Mouse (Mus musculus): ENCODE results near the gene Dapk1.
"Not testable (repeated sequence)": the region's sequence is repeated elsewhere in the genome, so short reads cannot be mapped to it uniquely, and the experiment has no call there.

The Dapk1 gene

GRCm38 (mm10) chr13:60601436-60602415, at the start of gene Dapk1:
Dapk1 (plus strand) TSS chr13:60601947.
- DNase-seq (ENCODE audit: low read depth) = peak; percentile 48

- no peak for DNase-seq (ENCODE audit: low read depth)
These were observed 48.4 kb upstream of the Dapk1 start for GRCm38 (mm10) chr13:60553326-60553725.

GRCm38 (mm10) chr13:60556476-60556875, 45.3 kb upstream of the Dapk1 start:
- no peak for DNase-seq (ENCODE audit: low read depth)

- no peak for DNase-seq (ENCODE audit: low read depth)
These were observed 44.8 kb upstream of the Dapk1 start for GRCm38 (mm10) chr13:60556911-60557310.

GRCm38 (mm10) chr13:60564303-60564702, 37.4 kb upstream of the Dapk1 start:
- no peak for DNase-seq (ENCODE audit: low read depth)

- DNase-seq (ENCODE audit: low read depth) = no peak
These were observed 32.7 kb upstream of the Dapk1 start for GRCm38 (mm10) chr13:60568934-60569548.

GRCm38 (mm10) chr13:60569549-60569941, 32.2 kb upstream of the Dapk1 start:
- DNase-seq (ENCODE audit: low read depth) = no peak

- no peak for DNase-seq (ENCODE audit: low read depth)
These were observed 28.2 kb upstream of the Dapk1 start for GRCm38 (mm10) chr13:60573541-60573940.

GRCm38 (mm10) chr13:60573971-60574370, 27.8 kb upstream of the Dapk1 start:
- no peak for DNase-seq (ENCODE audit: low read depth)

GRCm38 (mm10) chr13:60578541-60578940, 23.2 kb upstream of the Dapk1 start:
- DNase-seq (ENCODE audit: low read depth) = no peak

GRCm38 (mm10) chr13:60594866-60595265, 6.9 kb upstream of the Dapk1 start:
- DNase-seq (ENCODE audit: low read depth) = no peak

GRCm38 (mm10) chr13:60595519-60595918, 6.2 kb upstream of the Dapk1 start:
- DNase-seq (ENCODE audit: low read depth) = no peak

GRCm38 (mm10) chr13:60602416-60603251, 887 bp downstream of the Dapk1 start:
- peak; percentile 20 for DNase-seq (ENCODE audit: low read depth)

- DNase-seq (ENCODE audit: low read depth) = no peak
These were observed 1.5 kb downstream of the Dapk1 start for GRCm38 (mm10) chr13:60603252-60603562.

GRCm38 (mm10) chr13:60607411-60607810, 5.7 kb downstream of the Dapk1 start:
- no peak for DNase-seq (ENCODE audit: low read depth)

- DNase-seq (ENCODE audit: low read depth) = no peak
These were observed 6.8 kb downstream of the Dapk1 start for GRCm38 (mm10) chr13:60608411-60609046.

- no peak for DNase-seq (ENCODE audit: low read depth)
These were observed 7.5 kb downstream of the Dapk1 start for GRCm38 (mm10) chr13:60609234-60609633.

- DNase-seq (ENCODE audit: low read depth) = no peak
These were observed 8.8 kb downstream of the Dapk1 start for GRCm38 (mm10) chr13:60610558-60610957.

GRCm38 (mm10) chr13:60610971-60611370, 9.2 kb downstream of the Dapk1 start:
- not testable (repeated sequence) for DNase-seq (ENCODE audit: low read depth)

GRCm38 (mm10) chr13:60612160-60612559, 10.4 kb downstream of the Dapk1 start:
- peak; percentile 12 for DNase-seq (ENCODE audit: low read depth)

GRCm38 (mm10) chr13:60614154-60614553, 12.4 kb downstream of the Dapk1 start:
- DNase-seq (ENCODE audit: low read depth) = no peak

GRCm38 (mm10) chr13:60615057-60615650, 13.4 kb downstream of the Dapk1 start:
- no peak for DNase-seq (ENCODE audit: low read depth)

All from induced T-regulatory cell, adult 2 months (primary cell).